Mouse (Mus musculus) heart, postnatal 25 days (tissue): ENCODE measurements around the gene Nsd1. TPM values are rescaled to one million over a fixed set of nuclear protein-coding genes. Genes with fewer than 3 reads are reported as not detected.

Experiments
- DNase-seq: peaks from one replicate; pipeline ENCODE4 v3.0.0; 2022; ENCODE audit warnings: low spot score
- intact Hi-C: fragments of 180-260 bp; cut with DNase I; formaldehyde crosslinking; loops from one replicate; pipeline ENCODE4 v1.15.1; 2025
- total RNA-seq, 2 experiments: library from RNA; stranded (reverse); gene quantifications; 2 replicates each; pipeline ENCODE4 v1.2.3; 2021

The Nsd1 gene
- total RNA-seq, 2 experiments from 2014 or later = 59.1 to 65.4 TPM

DNA sequence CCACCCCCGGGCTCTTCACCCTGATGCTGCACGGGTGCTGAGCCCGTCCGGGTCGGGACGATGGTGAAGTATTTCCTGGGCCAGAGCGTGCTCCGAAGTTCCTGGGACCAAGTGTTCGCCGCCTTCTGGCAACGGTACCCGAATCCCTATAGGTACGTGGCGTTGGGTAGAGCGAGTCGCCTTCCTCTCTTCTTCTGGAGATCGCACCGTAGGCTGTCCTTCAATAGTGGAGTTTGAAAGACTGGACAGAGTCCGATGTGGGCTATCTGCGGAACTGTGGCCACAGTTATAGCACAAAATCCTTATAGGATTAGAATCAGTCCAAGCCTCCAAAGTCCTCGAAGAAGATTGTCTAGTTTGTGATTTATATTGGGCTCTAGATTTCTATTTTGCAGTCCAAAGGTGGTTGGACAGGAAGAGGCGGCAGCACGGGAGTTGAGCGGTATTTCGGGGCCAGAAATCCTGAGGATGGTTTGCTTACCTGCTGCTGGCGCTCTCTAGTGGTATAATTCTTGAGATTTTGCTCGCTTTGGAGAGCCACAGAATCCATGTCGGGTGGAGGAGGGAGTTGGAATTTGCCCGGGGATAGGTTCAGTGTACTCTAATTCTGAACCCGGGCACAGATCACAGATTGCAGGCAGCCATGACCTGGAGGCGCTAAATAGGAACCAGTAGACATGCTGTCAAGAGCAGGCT is 112.7 kb downstream of the Nsd1 start:
- intact Hi-C loops = no loop called here
- no peak for DNase-seq

GRCm38 (mm10) chr13:55325596-55325995 is 116.0 kb downstream of the Nsd1 start:
- intact Hi-C loops = no loop called here
- DNase-seq = no peak

DNA sequence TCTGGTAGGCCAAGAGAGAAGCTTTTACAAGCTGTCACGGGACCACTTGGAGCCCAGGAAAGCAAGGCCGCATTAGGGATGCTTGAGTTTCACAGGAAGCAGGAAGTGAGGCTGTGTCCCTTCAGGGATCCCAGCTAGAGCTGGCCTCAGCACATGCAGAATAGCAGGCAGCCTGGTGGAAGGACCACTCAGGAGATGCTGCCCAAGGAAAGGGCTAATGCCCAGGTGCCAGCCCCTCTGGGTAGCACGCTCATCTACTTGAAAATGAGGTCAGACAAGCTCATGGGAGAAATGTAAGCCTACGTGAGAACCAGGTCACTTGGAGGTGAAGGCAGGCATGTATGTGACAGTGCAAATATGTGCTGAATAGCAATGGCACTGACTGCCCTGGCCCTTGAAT is 117.6 kb downstream of the Nsd1 start:
- no peak for DNase-seq
- intact Hi-C loops = no loop called here

- intact Hi-C loops = no loop called here
- DNase-seq = peak; percentile 76
Measured at GRCm38 (mm10) chr13:55327633-55328032, 118.1 kb downstream of the Nsd1 start.

GRCm38 (mm10) chr13:55328171-55328570 is 118.6 kb downstream of the Nsd1 start:
- DNase-seq = no peak
- intact Hi-C loops = no loop called here

DNA sequence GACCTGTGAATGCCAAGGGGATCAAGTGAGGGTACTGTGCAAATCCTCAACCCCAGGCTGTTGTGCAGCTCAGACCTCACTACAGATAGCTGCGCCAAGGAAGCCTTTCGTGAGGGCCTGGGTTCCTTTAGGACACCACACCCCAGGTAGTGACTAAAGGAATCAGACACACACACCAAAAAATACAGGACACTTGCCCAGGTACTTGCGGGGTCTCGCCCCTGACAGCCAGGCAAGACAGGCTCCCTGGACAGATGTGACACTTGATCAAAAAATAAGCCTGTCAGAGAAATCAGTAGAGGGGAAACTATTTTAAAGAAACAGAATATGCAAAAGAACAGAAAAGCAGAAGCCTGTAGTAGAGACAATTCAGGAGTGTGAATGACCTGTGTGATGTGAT is 119.1 kb downstream of the Nsd1 start:
- intact Hi-C loops = no loop called here
- no peak for DNase-seq

GRCm38 (mm10) chr13:55329109-55329682 is 119.6 kb downstream of the Nsd1 start:
- DNase-seq = no peak
- intact Hi-C loops = no loop called here

DNA sequence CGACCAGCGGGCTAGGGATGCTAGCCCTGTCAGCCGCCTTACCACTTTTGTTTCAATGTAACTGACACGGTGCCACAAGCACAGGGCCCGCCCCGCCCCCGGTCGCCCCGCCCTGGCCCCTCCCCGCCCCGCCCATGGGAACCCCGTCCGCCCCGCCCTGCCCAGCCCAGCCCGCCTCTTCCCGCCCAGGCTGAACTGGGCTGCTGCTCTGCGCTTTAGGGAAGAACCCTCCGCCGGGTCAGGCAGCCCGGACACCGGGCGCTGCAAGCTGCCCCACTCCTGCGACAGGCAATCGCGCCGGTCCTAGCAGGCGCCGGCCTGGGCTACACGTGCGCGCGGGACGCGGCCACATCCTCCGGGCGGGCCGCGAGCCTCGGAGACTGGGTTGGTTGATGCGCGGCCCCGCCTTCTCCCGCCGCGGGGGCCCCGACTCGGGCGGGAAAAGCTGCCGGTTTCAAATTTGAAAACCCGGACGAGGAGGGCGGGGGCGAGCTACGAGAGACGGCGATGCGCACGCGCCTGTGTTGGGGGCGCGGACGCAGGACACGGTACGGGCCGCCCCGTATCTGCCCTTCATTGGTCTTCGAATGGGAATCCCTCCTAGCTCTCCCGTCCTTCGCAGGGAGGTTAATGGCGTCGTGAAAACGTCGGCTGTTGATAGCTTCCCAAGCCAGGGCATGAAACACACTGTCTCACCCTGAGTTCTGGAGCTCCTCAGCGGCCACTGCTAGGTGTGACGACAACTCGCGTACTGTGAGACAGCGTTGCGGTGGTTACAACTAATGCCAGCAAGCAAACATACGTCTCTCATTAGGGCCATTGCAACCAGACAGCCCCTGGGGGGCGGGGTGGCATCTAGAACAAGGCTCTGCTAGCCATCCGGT is 120.3 kb downstream of the Nsd1 start, which contains the start of gene Mxd3:
Gene Mxd3, minus strand, starts transcription at position 141 of the 884 bp plus-strand sequence.
- peak; percentile 71 for DNase-seq
- intact Hi-C loops = no loop called here

- DNase-seq = no peak
- intact Hi-C loops = no loop called here
Measured at GRCm38 (mm10) chr13:55330567-55331400, 121.2 kb downstream of the Nsd1 start.

DNA sequence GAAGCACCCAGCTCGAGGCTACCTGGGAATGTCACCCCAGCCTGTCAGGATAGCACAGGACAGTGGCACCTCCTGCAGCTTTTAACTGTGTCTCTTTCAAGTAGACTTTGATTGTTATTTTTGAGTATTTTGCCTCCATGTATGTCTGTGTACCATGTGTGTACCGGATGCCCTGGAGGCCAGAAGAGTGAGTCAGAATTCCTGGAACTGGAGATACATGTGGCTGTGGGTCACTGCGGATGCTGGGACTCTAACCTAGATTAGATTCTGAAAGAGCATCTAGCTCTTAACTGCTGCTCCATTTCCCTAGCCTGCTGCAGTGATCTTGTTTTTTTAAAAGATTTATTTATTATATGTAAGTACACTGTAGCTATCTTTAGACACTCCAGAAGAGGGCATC is 122.7 kb downstream of the Nsd1 start:
- no peak for DNase-seq
- intact Hi-C loops = no loop called here

DNA sequence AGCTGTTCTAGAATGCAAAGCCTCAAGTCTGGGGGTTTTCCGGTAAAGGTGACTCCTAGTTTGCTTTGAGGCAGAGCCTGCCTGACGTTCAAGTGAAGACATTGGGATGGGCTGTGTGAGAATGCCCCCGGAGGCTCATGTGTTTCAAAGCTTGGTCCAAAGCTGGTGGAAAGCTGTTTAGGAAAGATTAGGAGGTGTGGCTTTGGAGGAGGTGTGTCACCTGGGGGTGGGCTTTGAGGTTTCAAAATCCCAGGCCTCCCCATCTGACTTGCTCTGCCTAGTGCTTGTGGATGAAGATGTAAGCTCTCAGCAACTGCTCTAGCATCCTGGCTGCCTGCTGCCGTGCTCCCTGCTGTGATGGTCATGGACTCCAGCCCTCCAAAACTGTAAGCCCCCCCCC is 126.1 kb downstream of the Nsd1 start:
- no peak for DNase-seq
- intact Hi-C loops = no loop called here

GRCm38 (mm10) chr13:55337341-55337975 is 127.9 kb downstream of the Nsd1 start:
- intact Hi-C loops = no loop called here

DNA sequence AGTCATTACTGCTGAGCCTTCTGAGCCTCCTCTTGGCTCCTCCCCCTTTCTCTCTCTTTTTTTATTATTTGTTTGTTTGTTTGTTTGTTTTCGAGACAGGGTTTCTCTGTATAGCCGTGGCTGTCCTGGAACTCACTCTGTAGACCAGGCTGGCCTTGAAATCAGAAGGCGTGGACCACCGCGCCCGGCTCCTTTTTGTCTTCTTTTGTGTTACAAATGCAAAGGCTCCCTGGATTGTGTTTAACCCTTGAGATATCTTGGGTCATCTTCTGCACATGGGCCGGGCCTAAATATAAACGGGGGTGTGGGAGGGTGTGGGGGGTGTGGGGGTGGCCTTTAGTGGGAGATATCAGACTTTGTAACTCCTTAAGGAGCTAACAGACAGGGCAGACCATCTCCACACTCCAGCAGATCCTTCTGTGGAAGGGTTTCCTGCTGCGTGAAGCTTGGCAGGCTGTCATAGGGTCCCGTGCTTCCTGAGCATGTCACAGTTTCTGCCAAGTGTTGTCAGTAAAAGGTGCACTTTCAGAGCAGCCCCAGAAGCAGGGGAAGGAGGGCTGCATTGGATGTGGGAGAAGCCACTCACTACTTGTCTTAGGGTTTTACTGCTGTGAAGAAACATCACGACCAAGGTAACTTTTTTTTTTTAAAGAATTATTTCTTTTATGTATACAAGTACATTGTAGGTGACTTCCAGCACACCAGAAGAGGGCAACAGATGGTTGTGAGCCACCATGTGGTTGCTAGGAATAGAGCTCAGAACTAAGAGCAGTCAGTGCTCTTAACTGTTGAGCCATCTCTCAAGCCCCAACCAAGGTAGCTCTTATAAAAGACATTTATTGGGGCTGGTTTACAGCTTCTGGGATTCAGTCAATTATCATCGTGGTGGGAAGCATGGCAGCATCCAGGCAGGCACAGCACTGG is 128.8 kb downstream of the Nsd1 start:
- intact Hi-C loops = no loop called here
- DNase-seq = no peak

More at GRCm38 (mm10) chr13:55337341-55337975, 127.9 kb downstream of the Nsd1 start:
- no peak for DNase-seq

DNA sequence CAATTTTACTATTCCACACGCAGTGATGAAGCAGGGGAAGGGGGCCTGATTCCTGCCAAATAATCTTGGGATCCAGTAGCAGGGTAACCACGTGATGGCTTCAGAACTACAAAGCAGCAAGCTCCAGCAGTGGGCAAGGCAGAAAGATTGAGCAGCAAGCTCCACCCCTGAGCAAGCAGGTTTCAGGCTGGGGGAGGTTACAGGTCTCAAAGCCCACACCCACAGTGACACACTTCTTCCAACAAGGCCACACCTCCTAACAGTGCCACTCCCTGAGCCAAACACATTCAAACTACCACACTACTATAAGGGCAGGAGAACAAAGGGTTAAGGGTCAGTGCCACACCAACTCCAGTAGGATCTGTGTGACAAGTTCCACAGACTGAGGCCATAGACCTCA is 129.7 kb downstream of the Nsd1 start:
- intact Hi-C loops = no loop called here
- no peak for DNase-seq

- intact Hi-C loops = no loop called here
- DNase-seq = no peak
Measured at GRCm38 (mm10) chr13:55342469-55342868, 132.9 kb downstream of the Nsd1 start.

- DNase-seq = no peak
Measured at GRCm38 (mm10) chr13:55344286-55344685, 134.7 kb downstream of the Nsd1 start.

DNA sequence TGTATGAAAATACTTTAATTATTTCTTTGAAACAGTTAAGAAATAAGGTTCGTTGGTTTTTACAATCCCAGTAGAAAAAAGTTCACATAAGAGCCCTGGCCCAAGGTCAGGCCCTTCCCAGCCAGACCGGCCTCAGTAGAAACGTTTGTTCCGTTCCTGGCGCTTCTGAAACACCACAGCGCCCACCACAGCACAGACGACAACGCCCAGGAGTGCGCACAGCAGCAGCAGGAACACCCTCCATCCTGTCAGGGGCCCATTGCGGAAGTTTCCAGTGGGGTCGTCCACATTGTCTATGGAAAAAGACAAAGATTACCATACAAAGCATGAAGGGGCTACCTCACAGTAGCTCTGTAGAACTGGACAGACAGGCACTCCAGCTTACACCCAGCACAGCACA is 137.2 kb downstream of the Nsd1 start:
- no peak for DNase-seq
- intact Hi-C loops = no loop called here

More at GRCm38 (mm10) chr13:55344286-55344685, 134.7 kb downstream of the Nsd1 start:
- intact Hi-C loops = no loop called here

- DNase-seq = no peak
- intact Hi-C loops = no loop called here
Measured at GRCm38 (mm10) chr13:55361145-55361544, 151.6 kb downstream of the Nsd1 start.
